Mouse (Mus musculus): ENCODE measurements at regions not wholly inside any gene's neighbourhood (a gene's known extent, or its start where the extent isn't known, plus 50 kb on each side); places are given as distances from the start of the nearest gene placed in this dataset.

DNA sequence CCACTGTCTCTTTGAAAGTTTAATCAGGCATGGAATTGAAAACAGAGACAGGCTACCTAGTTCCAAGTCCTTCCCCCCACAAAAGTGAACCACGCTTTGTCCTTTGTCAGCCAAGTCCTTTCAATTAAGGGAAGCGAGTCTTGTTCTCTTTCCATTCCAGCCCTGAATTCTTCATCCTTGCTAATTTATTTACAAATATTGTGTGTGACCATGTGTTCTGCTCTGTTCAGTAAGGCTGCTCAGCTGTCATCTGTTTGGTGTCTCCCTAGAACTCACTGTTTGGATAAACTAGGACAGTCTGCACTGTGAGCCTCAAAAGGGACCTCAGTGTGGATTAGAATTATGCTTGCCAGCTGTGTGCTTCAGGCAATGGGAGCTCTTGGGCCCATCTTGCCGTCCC lies 473.6 kb downstream of the Nedd1 start:
- Histone ChIP-seq H3K9ac (no peak overlapping the region), H3K27me3 (replicated peaks) (no peaks in the 10 kb centered on the region), H3K4me3 (replicated peaks) (no peak overlapping the region), H3K27ac (no peak overlapping the region), H3K9me3 (no peaks in the 10 kb centered on the region), H3K4me2 (no peak overlapping the region), H3K4me1 (no peaks in the 10 kb centered on the region), H3K36me3 (no peaks in the 10 kb centered on the region)
- 58% methylated on average over 3 of the region's 3 CpGs for WGBS
- ATAC-seq (ENCODE audit: insufficient read depth, low FRiP score, low read depth): no peak

DNA sequence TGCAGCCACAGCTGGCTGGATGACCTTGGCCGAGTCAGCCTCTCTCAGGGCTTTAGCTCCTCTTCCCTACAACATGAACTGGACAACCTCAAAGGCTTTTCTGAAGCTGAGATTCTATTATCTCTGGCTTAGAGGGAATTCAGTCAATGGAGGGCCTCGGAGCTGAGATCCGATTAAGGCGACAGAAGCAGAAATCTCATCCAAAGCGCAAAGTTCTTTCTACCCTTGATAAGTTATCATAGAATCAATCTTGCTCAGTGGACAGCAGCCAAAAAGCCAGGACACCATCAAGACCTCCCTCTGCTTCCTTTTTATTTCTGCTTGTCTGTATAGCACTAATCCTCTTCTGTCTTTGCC lies 474.8 kb downstream of the Nedd1 start:
- Histone ChIP-seq H3K27ac (no peak overlapping the region), H3K4me2 (no peak overlapping the region), H3K9ac (no peak overlapping the region), H3K36me3 (no peaks in the 10 kb centered on the region), H3K9me3 (no peaks in the 10 kb centered on the region), H3K4me1 (no peaks in the 10 kb centered on the region), H3K27me3 (replicated peaks) (no peaks in the 10 kb centered on the region), H3K4me3 (replicated peaks) (no peak overlapping the region)
- no peak for ATAC-seq (ENCODE audit: insufficient read depth, low FRiP score, low read depth)
- 53% methylated on average over 5 of the region's 5 CpGs for WGBS

DNA sequence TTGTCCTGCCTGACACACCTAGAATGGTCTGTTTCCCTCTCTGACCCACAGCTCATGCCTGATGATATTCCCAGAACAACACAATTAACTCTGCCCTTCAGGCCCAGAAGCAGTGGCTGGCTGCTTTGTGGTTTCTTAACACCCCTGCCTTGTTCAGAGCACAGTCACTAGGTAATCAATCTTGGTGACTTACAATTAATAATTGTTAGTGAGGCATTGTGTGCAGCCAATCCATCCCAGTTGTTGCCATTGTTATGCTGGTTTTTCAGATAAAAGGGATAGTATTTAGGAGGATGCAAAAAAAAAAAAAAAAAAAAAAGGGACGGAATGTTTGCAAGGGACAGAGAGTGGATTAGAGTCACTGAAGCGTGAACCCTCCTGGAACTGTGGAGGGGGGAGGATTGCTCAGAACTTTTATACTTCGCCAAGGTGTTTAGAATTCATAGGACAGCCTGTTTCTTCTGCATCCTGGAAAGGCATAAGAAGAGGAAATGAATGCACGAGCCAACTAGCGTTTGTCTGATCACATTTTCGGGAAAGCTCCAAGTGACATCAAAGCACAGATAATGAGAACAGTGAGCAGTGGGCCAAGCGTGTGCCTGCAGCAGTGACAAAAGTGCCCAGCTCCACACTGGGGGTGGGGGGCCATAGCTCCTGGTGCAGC lies 475.3 kb downstream of the Nedd1 start:
- Histone ChIP-seq H3K9me3 (no peaks in the 10 kb centered on the region), H3K4me2 (no peak overlapping the region), H3K27me3 (replicated peaks) (no peaks in the 10 kb centered on the region), H3K9ac (no peak overlapping the region), H3K4me3 (replicated peaks) (no peak overlapping the region), H3K4me1 (no peaks in the 10 kb centered on the region), H3K36me3 (no peaks in the 10 kb centered on the region), H3K27ac (no peak overlapping the region)
- no peak for ATAC-seq (ENCODE audit: insufficient read depth, low FRiP score, low read depth)
- WGBS: 48% methylated on average over 7 of the region's 7 CpGs

DNA sequence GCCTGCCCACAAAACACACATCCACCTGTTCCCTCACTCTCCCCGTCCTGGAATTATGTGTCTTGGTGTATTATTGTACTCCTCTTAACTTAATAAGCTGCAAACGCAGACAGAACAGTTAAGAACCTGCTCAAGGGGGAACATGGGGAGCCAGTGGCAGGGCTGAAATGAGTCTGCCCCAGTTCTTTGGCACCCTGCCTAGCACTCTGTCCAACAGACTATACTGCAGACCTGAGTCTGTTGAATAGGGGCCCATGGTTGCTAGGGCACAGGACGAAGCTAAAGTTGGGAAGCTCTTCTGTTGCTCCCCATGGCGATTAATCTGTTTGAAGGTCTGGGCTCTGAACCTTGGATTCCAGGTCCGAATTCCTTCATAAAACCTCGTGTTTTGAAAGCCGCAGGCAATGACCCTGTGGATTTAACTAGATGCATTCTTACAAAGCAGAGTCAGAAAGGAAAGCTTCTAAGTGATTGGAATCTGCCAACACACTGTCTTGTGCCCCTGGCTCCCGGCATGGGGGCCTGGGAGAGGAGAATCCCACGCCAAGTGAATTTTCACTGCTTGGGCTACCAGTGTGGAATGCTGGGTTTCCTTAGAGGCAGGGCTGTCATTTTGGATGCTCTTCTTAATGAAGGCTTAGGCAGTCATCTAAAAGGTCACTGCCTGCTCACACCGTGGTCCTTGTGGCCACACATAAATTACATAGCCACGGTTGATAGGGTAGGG lies 479.3 kb downstream of the Nedd1 start:
- WGBS: 65% methylated on average over 11 of the region's 11 CpGs
- ATAC-seq (ENCODE audit: insufficient read depth, low FRiP score, low read depth): no peak
- no peaks in the 10 kb centered on the region for H3K27me3 ChIP-seq (replicated peaks)
- no peak overlapping the region for H3K4me2 ChIP-seq
- H3K9me3 ChIP-seq: no peaks in the 10 kb centered on the region
- H3K27ac ChIP-seq: no peak overlapping the region
- H3K36me3 ChIP-seq: no peaks in the 10 kb centered on the region
- H3K4me1 ChIP-seq: no peaks in the 10 kb centered on the region
- no peak overlapping the region for H3K9ac ChIP-seq
- H3K4me3 ChIP-seq (replicated peaks): no peak overlapping the region

DNA sequence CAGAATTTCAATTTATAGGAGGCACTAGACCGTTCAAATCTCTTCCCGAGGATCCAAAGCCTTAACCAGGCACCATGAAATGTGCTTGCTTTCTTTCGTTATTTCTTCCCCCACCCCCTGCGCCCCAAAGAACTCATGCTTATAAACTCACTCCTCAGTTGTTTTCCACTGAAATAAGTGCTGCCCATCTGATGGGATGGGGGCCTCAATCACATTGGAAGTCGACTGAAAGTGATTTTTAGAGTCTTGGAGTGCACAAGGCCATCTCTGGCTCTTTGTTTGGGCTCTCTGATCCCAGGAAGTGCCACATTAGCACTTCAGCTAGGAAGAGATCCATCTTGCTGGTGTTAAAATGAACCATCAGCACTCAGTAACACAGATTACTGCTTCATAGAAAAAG lies 484.3 kb downstream of the Nedd1 start:
- Histone ChIP-seq H3K27ac (no peak overlapping the region), H3K4me1 (no peaks in the 10 kb centered on the region), H3K4me3 (replicated peaks) (no peak overlapping the region), H3K4me2 (no peak overlapping the region), H3K9me3 (no peaks in the 10 kb centered on the region), H3K36me3 (no peaks in the 10 kb centered on the region), H3K27me3 (replicated peaks) (no peaks in the 10 kb centered on the region), H3K9ac (no peak overlapping the region)
- no peak for ATAC-seq (ENCODE audit: insufficient read depth, low FRiP score, low read depth)
- WGBS: 65% methylated on average over 5 of the region's 5 CpGs

DNA sequence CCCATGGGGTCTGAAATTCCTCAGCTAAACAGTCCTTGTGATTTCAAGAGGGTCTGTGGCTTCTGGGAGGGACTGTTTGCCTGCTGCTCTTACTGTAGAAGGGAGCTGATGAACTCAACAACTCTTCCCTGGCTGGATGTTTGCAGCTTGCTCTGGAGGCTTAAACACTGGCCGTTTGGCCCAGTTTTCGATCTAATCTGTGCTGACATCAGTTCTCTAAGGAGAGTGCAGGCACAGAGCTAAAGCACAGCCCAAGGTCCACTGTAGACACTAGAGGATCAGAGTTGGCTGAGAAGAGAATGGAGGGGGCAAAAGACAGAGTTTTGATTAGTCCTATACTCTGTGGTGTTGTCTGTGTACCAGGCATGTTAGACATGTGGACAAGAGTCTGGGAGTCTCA lies 490.1 kb downstream of the Nedd1 start:
- ATAC-seq (ENCODE audit: insufficient read depth, low FRiP score, low read depth): no peak
- 54% methylated on average over 2 of the region's 2 CpGs for WGBS

DNA sequence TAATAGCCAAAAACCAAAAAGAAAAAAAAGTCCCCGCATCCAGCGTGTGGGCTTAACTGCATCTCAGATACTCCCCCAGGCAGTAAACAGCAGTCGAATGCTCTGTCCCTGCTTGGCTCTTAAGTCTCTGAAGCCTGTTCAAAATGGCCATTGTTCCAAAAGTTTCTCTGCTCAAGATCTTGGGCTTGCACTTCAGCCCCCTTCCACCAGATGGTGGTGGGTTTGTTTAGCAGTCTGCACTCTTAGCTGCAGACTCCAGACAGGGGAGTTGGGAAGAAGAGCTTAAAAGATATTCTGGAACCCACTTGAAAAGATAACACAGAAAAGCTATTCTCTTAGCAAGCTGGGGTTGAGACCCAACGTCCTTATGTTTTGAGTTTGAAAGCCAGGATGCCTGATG lies 496.4 kb downstream of the Nedd1 start:
- H3K36me3 ChIP-seq: no peaks in the 10 kb centered on the region
- whole genome bisulfite sequencing: 71% methylated on average over 4 of the region's 4 CpGs
- no peaks in the 10 kb centered on the region for H3K27me3 ChIP-seq (replicated peaks)
- no peak overlapping the region for H3K9ac ChIP-seq
- no peak for ATAC-seq (ENCODE audit: insufficient read depth, low FRiP score, low read depth)
- H3K4me1 ChIP-seq: no peaks in the 10 kb centered on the region
- no peak overlapping the region for H3K4me3 ChIP-seq (replicated peaks)
- H3K9me3 ChIP-seq: no peaks in the 10 kb centered on the region
- H3K27ac ChIP-seq: no peak overlapping the region
- H3K4me2 ChIP-seq: no peak overlapping the region

More for the DNA sequence above, 490.1 kb downstream of the Nedd1 start:
- Histone ChIP-seq H3K9ac (no peak overlapping the region), H3K36me3 (no peaks in the 10 kb centered on the region), H3K9me3 (no peaks in the 10 kb centered on the region), H3K27ac (no peak overlapping the region), H3K4me1 (no peaks in the 10 kb centered on the region), H3K4me2 (no peak overlapping the region), H3K4me3 (replicated peaks) (no peak overlapping the region), H3K27me3 (replicated peaks) (no peaks in the 10 kb centered on the region)

DNA sequence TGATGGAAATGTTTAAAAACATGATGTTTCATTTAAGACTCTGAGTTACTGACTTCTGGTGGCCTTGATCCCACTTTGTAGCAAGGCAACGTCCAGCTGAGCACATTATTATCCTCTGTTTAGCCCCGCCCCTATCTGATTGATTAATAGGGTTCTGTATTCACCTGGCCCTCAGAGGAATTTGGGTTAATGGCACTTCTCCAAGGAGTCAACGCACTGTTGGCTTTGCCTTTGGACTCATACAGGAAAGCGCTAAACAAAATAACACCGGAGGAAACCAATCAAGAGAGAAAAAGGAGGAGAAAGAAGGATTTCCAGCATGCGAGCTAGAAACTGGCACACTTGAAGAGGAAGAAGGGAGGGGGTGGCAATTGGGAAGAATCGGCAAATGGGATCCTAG lies 497.1 kb downstream of the Nedd1 start:
- H3K4me3 ChIP-seq (replicated peaks): no peak overlapping the region
- no peak overlapping the region for H3K9ac ChIP-seq
- H3K27me3 ChIP-seq (replicated peaks): no peaks in the 10 kb centered on the region
- WGBS: 83% methylated on average over 7 of the region's 7 CpGs
- H3K36me3 ChIP-seq: no peaks in the 10 kb centered on the region
- no peaks in the 10 kb centered on the region for H3K4me1 ChIP-seq
- no peak overlapping the region for H3K4me2 ChIP-seq
- no peak for ATAC-seq (ENCODE audit: insufficient read depth, low FRiP score, low read depth)
- no peaks in the 10 kb centered on the region for H3K9me3 ChIP-seq
- no peak overlapping the region for H3K27ac ChIP-seq

DNA sequence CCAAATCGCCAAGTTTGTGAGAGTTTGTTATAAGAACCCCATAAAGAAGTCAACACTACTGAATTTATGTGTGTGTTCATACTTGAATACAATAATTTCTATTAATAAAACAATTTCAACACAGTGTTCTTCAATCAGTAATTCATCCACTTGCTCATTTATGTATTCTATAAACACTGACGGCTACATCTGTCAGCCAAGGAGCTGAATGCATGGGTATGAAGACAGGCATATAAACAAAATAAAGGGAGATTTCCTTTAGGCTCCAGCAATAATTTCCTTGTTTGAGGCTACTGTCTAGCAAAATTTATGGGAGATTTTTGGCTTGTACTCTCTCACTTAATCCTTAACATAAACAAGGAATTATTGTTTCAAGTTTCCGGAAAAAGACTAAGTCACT lies 502.9 kb downstream of the Nedd1 start:
- H3K4me2 ChIP-seq: no peak overlapping the region
- H3K9me3 ChIP-seq: no peaks in the 10 kb centered on the region
- H3K4me3 ChIP-seq (replicated peaks): no peak overlapping the region
- no peaks in the 10 kb centered on the region for H3K27me3 ChIP-seq (replicated peaks)
- H3K36me3 ChIP-seq: no peaks in the 10 kb centered on the region
- H3K9ac ChIP-seq: no peak overlapping the region
- WGBS: 37% methylated on average over 3 of the region's 3 CpGs
- H3K27ac ChIP-seq: no peak overlapping the region
- H3K4me1 ChIP-seq: no peaks in the 10 kb centered on the region
- no peak for ATAC-seq (ENCODE audit: insufficient read depth, low FRiP score, low read depth)

DNA sequence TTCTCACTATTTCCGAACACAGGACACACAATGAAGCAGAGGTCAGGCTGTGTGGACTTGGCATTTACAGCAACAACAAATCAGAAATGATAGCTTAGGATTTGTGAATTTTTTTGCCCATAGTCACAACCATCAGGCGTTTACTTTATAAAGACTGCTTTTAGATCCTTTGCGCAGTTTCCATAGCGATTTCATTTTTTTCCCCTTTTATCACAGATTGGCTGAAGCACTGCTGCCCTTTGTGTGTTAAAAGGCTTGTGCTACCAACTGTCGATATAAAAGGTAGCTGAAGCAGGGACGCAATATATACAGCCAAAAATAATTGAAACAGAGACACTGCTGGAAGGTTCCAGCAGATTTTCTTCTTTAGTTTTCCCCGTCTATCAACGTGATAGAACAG lies 551.4 kb downstream of the Nedd1 start:
- no peaks in the 10 kb centered on the region for H3K36me3 ChIP-seq
- no peak overlapping the region for H3K4me3 ChIP-seq (replicated peaks)
- 68% methylated on average over 8 of the region's 8 CpGs for WGBS
- no peak for ATAC-seq (ENCODE audit: insufficient read depth, low FRiP score, low read depth)
- H3K4me2 ChIP-seq: no peak overlapping the region
- H3K9ac ChIP-seq: no peak overlapping the region
- H3K27ac ChIP-seq: no peak overlapping the region
- H3K27me3 ChIP-seq (replicated peaks): no peaks in the 10 kb centered on the region
- no peaks in the 10 kb centered on the region for H3K4me1 ChIP-seq
- H3K9me3 ChIP-seq: no peaks in the 10 kb centered on the region

DNA sequence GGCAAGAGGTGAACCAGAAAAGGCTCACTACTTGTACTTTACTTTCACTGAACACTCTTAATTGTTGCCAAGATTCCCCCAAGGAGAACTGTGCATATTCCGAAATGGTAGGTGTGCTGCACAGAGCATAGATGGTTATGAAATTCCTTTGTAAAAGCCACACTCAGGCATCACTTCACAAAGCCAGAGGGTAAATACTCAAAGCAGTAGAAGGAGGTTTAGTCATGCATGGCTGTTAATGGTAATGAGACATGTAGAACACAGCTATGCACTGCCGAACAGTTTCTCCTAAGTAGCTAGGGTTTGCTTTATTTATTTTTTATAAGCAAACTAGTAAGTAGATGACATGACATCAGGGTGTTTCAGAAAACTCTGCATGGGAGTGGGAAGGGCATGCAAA lies 556.2 kb downstream of the Nedd1 start:
- H3K9me3 ChIP-seq: no peaks in the 10 kb centered on the region
- ATAC-seq (ENCODE audit: insufficient read depth, low FRiP score, low read depth): no peak
- H3K4me1 ChIP-seq: peaks cover 3% of the 10 kb centered on the region; the same call in 1 of the 2 replicates
- H3K27me3 ChIP-seq (replicated peaks): no peaks in the 10 kb centered on the region
- H3K4me2 ChIP-seq: no peak overlapping the region
- no peak overlapping the region for H3K27ac ChIP-seq
- H3K9ac ChIP-seq: no peak overlapping the region
- H3K4me3 ChIP-seq (replicated peaks): no peak overlapping the region
- 73% methylated on average over 2 of the region's 2 CpGs for WGBS
- no peaks in the 10 kb centered on the region for H3K36me3 ChIP-seq

DNA sequence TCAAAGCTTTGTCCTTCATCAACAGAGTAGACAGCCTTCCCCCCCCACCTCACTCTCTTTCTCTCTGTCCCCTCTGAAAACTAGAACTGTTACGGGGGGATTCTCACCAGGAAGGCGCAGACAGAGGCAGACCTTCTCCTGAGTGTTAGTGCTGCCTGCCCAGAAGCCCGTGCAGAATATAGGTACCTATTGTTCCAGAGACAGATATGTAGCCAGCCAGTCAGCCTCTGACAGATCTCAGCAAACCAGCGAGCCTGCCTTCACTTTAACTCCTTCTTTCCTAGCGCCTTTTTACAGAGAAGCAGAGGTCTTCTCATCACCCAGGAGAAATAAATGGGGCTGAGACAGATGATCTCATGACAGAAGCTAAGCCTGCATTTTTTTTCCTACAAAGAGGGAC lies 557.2 kb downstream of the Nedd1 start:
- H3K9ac ChIP-seq: no peak overlapping the region
- ATAC-seq (ENCODE audit: insufficient read depth, low FRiP score, low read depth): no peak
- peaks cover 3% of the 10 kb centered on the region; the same call in 1 of the 2 replicates for H3K4me1 ChIP-seq
- H3K4me3 ChIP-seq (replicated peaks): no peak overlapping the region
- no peak overlapping the region for H3K27ac ChIP-seq
- WGBS: 30% methylated on average over 5 of the region's 5 CpGs
- no peaks in the 10 kb centered on the region for H3K36me3 ChIP-seq
- H3K4me2 ChIP-seq: no peak overlapping the region
- no peaks in the 10 kb centered on the region for H3K27me3 ChIP-seq (replicated peaks)
- H3K9me3 ChIP-seq: no peaks in the 10 kb centered on the region

DNA sequence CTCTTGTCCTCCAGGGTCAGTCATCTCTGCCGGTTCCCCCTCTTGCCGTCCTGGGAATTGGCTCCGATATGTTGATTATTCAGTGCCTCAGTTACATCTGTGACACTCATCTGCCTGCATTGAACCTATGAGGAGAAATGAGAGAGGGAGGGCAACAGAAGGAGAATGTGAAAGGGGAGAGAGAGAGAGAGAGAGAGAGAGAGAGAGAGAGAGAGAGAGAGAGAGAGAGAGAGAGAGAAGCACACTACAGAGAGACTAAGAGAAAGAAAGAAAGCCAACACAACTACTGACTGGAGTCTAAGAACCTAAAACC lies 557.6 kb downstream of the Nedd1 start:
- Histone ChIP-seq H3K4me2 (no peak overlapping the region), H3K27me3 (replicated peaks) (no peaks in the 10 kb centered on the region), H3K27ac (no peak overlapping the region), H3K4me3 (replicated peaks) (no peak overlapping the region), H3K9ac (no peak overlapping the region), H3K36me3 (no peaks in the 10 kb centered on the region), H3K9me3 (no peaks in the 10 kb centered on the region), H3K4me1 (peaks cover 3% of the 10 kb centered on the region; the same call in 1 of the 2 replicates)
- WGBS: 55% methylated on average over 3 of the region's 3 CpGs
- ATAC-seq (ENCODE audit: insufficient read depth, low FRiP score, low read depth): no peak

Data from stomach, embryonic 15.5 days (tissue).